Mouse (Mus musculus) testis, adult 2 months (tissue): ENCODE measurements at regions not wholly inside any gene's neighbourhood (a gene's known extent, or its start where the extent isn't known, plus 50 kb on each side); places are given as distances from the start of the nearest gene placed in this dataset.

Experiments used
- CTCF ChIP-seq: fragments of 200-500 bp; IDR thresholded peaks from 2 replicates; pipeline ENCODE4 v1.5.1; 2012; ENCODE audit warnings: low read depth, mild to moderate bottlenecking, inconsistent platforms, low read length, moderate library complexity; ENCODE audit not compliant: control insufficient read depth, insufficient read depth, insufficient replicate concordance
- POLR2A ChIP-seq: fragments of 200-500 bp; IDR thresholded peaks from 2 replicates; pipeline ENCODE4 v1.6.1; 2012; ENCODE audit warnings: low read depth, mild to moderate bottlenecking, inconsistent platforms, low read length, moderate library complexity; ENCODE audit not compliant: control insufficient read depth

DNA sequence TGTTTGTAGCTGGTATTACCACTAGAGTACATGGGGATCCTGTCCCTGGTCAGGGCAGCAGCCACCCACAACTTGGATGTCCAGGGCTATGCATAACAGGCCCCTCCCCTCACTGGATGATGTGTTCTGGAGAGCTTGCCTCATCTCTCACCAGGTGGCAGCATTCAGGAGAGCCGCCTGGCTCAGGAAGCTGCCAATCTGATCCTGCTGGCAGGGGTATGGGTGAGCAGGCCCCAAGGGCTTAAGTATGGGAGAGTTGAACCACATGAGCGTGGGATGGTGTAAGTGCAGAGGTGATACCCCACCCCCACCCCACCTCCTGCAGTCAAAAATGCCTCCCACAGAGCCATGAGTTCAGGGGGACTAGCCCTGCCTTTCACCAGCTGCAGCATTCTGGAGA, 110.0 kb upstream of the Usp24 start:
- TF ChIP-seq CTCF (no peak), POLR2A (no peak)
